Mouse (Mus musculus): ENCODE results near the gene Cntn2. TPM values are rescaled to one million over a fixed set of nuclear protein-coding genes. Genes with fewer than 3 reads are reported as not detected.

The Cntn2 gene
- polyA plus RNA-seq, 1 experiment from 2014 or later = 0.19 TPM

DNA sequence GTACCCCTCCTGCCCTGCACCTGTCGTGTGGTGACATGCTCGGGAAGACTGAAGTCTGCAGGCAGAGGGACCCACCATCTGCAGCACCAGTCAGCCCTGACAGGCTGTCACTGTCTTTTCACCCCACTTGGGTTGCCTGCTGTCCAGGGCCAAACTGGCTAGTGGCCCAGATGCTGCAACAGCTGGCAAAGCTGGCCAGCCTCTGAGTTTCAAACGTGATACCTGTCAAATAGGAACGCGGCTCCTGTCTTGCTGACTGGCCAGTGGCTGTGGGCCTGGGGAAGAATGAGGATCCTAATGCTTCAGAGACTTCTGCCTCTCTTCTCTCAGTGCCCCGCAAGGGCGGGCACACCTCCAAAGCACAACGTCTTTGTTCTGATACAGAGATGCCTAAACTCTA, 733 bp upstream of the Cntn2 start:
- H3K9ac ChIP-seq = no peak overlapping the region
- H3K36me3 ChIP-seq = no peaks in the 10 kb centered on the region
- no peak overlapping the region for H3K27ac ChIP-seq
- peaks cover 77% of the 10 kb centered on the region for H3K27me3 ChIP-seq
- no peak for ATAC-seq (replicated peaks; ENCODE audit: insufficient number of reproducible peaks, insufficient read depth, low FRiP score, low read depth)
- 66% methylated on average over 8 of the region's 8 CpGs for WGBS
- H3K9me3 ChIP-seq (replicated peaks) = no peaks in the 10 kb centered on the region
- no peak overlapping the region for H3K4me2 ChIP-seq
- no peak overlapping the region for H3K4me3 ChIP-seq
- H3K4me1 ChIP-seq (replicated peaks) = peaks cover 14% of the 10 kb centered on the region

DNA sequence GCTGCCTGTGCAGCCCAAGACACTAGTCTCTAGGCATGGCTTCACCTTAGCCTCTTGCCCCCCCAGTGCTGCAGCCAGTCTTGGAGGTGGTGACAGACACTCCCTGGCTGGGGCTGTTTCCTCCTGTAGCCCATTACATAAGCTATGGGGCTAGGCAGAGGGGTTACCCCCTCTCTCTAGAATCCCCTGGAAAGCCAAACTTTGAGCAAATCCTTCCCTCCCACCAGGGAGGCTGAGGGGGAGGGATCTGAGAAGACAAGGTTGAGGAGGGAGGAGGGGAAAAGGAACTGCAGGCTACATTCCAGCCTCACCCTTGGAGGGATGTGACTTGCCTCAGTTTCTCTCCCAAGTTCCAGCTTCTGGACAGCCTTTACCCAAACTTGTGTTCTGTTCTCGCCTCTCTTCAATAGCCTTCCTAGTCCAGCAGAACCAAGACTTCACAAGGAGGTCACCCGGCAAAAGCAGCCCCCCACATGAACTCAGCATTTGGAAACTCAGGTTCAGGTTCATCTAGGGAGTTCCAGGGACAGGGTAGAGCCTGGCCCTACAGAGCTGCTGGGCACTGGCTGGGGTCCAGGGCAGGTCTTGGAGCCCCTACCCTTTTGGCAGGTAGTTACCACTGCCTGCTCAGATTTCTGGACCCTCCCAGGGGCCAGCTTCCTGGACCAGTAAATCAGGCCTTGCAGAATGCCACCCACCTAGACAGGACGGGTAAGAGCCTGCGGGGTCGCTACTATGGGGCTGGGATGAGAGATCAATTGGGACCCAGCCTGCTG, 1.0 kb downstream of the Cntn2 start:
- H3K27ac ChIP-seq = no peak overlapping the region
- no peak overlapping the region for H3K4me2 ChIP-seq
- H3K9ac ChIP-seq = no peak overlapping the region
- WGBS = 14% methylated on average over 5 of the region's 5 CpGs
- H3K4me1 ChIP-seq (replicated peaks) = peaks cover 14% of the 10 kb centered on the region
- 0 out of 2 replicates have a peak overlapping the region, but pooled peaks have one; percentile 5 for H3K4me3 ChIP-seq
- H3K27me3 ChIP-seq = peaks cover 80% of the 10 kb centered on the region
- no peaks in the 10 kb centered on the region for H3K9me3 ChIP-seq (replicated peaks)
- 0 out of 2 replicates have a peak, but pooled peaks have one; percentile 8 for ATAC-seq (replicated peaks; ENCODE audit: insufficient number of reproducible peaks, insufficient read depth, low FRiP score, low read depth)
- no peaks in the 10 kb centered on the region for H3K36me3 ChIP-seq

DNA sequence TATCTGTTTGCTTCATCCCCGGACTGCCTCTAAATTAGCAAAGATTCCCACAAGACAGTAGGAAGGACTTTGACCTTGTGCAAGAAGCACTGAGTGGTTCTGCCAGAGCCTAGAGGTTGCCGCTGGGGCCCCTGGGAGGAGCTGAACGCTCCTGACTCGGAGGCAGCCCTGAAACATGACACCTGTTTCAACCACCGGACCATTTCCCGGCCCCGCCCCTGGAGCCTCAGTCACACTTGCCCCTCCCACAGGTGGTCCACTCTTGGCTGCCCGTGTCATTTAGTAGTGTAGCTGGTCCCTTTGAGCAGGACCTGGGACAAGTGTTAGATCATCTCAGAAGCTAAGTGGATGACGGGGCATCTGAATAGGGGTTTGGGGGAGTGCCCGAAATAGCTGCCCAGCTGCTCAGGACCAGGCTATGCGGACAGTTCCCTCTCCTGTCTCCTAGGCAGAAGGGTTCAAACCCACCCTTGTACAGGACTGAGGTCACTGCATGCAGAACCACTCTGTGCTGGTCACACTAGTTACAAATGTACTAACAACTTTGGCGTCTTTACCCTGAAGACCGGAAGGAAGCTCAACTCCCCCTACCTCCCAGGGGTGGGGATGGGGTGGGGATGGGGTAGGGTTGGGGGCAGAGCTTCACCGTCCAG, 1.8 kb downstream of the Cntn2 start:
- H3K4me3 ChIP-seq = no peak overlapping the region
- H3K27ac ChIP-seq = no peak overlapping the region
- H3K9ac ChIP-seq = no peak overlapping the region
- H3K4me1 ChIP-seq (replicated peaks) = peaks cover 14% of the 10 kb centered on the region
- 4% methylated on average over 14 of the region's 14 CpGs for WGBS
- H3K9me3 ChIP-seq (replicated peaks) = no peaks in the 10 kb centered on the region
- H3K36me3 ChIP-seq = no peaks in the 10 kb centered on the region
- ATAC-seq (replicated peaks; ENCODE audit: insufficient number of reproducible peaks, insufficient read depth, low FRiP score, low read depth) = no peak
- H3K4me2 ChIP-seq = no peak overlapping the region
- H3K27me3 ChIP-seq = peaks cover 85% of the 10 kb centered on the region

DNA sequence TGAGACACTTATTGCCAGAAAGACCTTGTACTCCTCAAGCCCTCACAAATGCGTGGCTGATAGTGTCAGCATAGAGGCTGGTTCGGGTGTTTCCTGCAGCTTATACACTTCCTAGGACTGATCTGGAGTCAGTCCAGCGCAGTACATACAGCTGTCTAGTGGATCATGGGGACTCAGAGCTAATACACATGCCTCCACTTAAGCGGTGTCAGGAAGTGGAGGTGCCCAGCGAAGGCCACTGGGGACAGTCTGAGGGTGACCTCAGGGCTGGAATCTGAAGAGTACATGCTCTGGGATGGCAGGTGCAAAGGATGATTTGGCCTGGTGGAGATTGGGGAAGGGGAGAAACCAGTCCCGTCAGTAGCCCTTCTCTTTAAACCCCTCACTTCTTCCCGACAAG, 2.4 kb downstream of the Cntn2 start:
- Histone ChIP-seq H3K4me2 (no peak overlapping the region), H3K36me3 (no peaks in the 10 kb centered on the region), H3K4me1 (replicated peaks) (peaks cover 14% of the 10 kb centered on the region), H3K9ac (no peak overlapping the region), H3K4me3 (no peak overlapping the region), H3K9me3 (replicated peaks) (no peaks in the 10 kb centered on the region), H3K27ac (no peak overlapping the region), H3K27me3 (peaks cover 90% of the 10 kb centered on the region)
- ATAC-seq (replicated peaks; ENCODE audit: insufficient number of reproducible peaks, insufficient read depth, low FRiP score, low read depth) = no peak
- WGBS = 34% methylated on average over 7 of the region's 7 CpGs

DNA sequence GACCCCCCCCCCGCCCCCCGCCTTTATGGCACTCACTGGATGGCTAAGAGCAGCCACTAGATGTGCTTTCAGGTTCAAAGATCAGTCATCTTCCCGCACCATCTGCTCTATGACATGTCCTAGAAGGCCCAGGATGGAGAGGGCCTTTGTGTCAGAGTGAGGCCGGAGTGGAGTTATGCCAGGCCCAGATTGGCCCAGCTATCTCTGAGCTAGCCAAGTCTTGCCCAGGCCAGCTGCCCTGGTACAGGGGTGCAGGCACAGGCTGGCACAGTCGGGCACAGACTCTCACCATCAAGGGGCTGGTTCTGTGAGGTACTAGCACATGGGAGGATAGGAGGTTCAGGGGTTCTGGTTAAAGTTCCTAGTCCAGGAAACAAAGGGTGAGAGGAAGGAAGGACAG, 5.3 kb downstream of the Cntn2 start:
- WGBS = 79% methylated on average over 5 of the region's 5 CpGs
- H3K27me3 ChIP-seq = peaks cover 93% of the 10 kb centered on the region
- no peak for ATAC-seq (replicated peaks; ENCODE audit: insufficient number of reproducible peaks, insufficient read depth, low FRiP score, low read depth)
- no peak overlapping the region for H3K27ac ChIP-seq
- no peak overlapping the region for H3K9ac ChIP-seq
- H3K9me3 ChIP-seq (replicated peaks) = no peaks in the 10 kb centered on the region
- H3K4me2 ChIP-seq = no peak overlapping the region
- H3K36me3 ChIP-seq = no peaks in the 10 kb centered on the region
- no peak overlapping the region for H3K4me3 ChIP-seq
- peaks cover 10% of the 10 kb centered on the region for H3K4me1 ChIP-seq (replicated peaks)

DNA sequence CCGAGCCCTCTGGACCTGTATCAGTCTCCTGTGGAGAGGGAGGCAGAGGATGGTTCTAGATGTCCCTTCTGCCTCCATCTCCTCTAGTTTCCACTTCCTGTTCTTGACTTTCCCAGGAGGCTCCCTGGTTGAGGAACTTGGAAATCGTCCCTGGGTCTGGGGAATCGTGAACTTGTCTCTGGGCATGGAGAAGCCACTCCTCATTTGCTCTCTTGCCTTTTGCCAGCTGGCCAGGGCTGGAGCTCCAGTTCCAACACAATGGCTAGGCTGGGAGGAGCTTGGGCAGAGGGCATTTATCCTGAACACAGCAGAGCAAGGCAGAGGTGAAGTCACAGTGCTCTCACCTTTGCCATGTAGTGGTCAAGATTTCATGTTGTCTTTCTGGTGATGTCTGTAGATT, 6.6 kb downstream of the Cntn2 start:
- Histone ChIP-seq H3K9ac (no peak overlapping the region), H3K27ac (no peak overlapping the region), H3K36me3 (no peaks in the 10 kb centered on the region), H3K27me3 (peaks cover 93% of the 10 kb centered on the region), H3K4me1 (replicated peaks) (peaks cover 7% of the 10 kb centered on the region), H3K4me3 (no peak overlapping the region), H3K4me2 (no peak overlapping the region), H3K9me3 (replicated peaks) (no peaks in the 10 kb centered on the region)
- WGBS = 71% methylated on average over 3 of the region's 3 CpGs
- no peak for ATAC-seq (replicated peaks; ENCODE audit: insufficient number of reproducible peaks, insufficient read depth, low FRiP score, low read depth)

DNA sequence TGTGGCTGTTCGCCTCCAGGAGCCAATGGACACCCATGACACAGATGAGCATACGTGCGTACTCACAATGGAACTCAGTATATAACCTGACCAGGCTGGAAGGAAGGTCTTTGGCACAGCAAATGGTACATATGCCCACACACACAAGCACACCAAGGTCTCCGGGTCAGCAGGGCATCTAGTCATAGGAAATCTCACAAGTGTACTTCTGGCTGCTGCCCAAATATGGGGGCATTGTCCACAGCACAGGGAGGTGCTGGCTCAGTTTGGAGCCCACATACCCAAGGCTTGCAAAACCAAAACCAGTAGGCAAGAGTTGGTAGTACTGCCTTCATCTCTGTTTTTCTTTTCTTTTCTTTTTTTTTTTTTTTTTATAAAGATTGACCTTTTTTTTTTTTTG, 7.5 kb downstream of the Cntn2 start:
- peaks cover 4% of the 10 kb centered on the region; the same call in 1 of the 2 replicates for H3K4me1 ChIP-seq (replicated peaks)
- WGBS = 80% methylated on average over 4 of the region's 4 CpGs
- H3K4me3 ChIP-seq = no peak overlapping the region
- H3K36me3 ChIP-seq = no peaks in the 10 kb centered on the region
- peaks cover 91% of the 10 kb centered on the region for H3K27me3 ChIP-seq
- H3K4me2 ChIP-seq = no peak overlapping the region
- no peak overlapping the region for H3K27ac ChIP-seq
- H3K9ac ChIP-seq = no peak overlapping the region
- no peak for ATAC-seq (replicated peaks; ENCODE audit: insufficient number of reproducible peaks, insufficient read depth, low FRiP score, low read depth)
- no peaks in the 10 kb centered on the region for H3K9me3 ChIP-seq (replicated peaks)

DNA sequence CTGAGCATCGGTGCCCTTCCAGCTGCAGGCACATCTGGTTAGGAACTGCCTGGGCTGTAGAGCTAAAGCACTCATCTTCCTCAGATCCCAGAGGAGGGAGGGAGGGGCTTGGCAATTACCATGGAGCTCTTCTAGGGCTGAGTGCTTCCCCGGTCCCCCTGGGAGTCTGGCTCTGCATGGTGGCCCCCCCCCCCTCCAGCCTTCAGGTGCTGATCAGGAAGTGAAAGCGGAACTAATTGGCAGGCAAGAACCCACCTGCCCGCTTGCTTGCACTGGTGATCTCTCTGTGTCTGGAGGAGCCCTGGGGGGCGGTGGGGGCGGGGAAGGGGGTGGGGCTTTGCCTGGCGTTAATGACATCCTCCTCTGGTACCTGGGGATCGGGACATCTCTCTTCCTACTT, 9.2 kb downstream of the Cntn2 start:
- ATAC-seq (replicated peaks; ENCODE audit: insufficient number of reproducible peaks, insufficient read depth, low FRiP score, low read depth) = no peak
- Histone ChIP-seq H3K9ac (no peak overlapping the region), H3K4me3 (no peak overlapping the region), H3K9me3 (replicated peaks) (no peaks in the 10 kb centered on the region), H3K4me2 (no peak overlapping the region), H3K27ac (no peak overlapping the region), H3K27me3 (peaks cover 79% of the 10 kb centered on the region), H3K36me3 (no peaks in the 10 kb centered on the region), H3K4me1 (replicated peaks) (peaks cover 4% of the 10 kb centered on the region; the same call in 1 of the 2 replicates)
- WGBS = 9% methylated on average over 8 of the region's 8 CpGs

DNA sequence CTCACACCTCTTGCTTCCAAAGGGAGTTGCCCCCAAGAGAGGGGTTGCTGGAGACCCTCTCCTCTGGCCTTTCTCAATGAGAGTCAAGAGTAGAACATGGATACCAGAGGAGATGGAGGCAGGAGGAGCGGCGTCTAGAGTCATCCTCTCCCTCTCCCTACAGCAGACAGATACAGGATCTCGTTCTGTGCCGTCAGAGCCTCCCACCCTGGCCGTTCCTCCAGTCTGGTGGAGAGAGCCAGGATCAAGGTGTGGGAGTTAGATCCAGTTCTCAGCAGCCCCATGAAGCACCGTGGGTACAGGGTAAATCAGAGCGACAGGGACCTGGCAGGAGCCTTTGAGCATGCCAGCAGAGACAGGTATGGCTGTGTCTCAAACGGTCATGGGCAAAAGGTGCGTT, 10.5 kb downstream of the Cntn2 start:
- H3K9me3 ChIP-seq (replicated peaks) = no peaks in the 10 kb centered on the region
- H3K4me2 ChIP-seq = no peak overlapping the region
- ATAC-seq (replicated peaks; ENCODE audit: insufficient number of reproducible peaks, insufficient read depth, low FRiP score, low read depth) = no peak
- no peaks in the 10 kb centered on the region for H3K36me3 ChIP-seq
- H3K27ac ChIP-seq = no peak overlapping the region
- 49% methylated on average over 9 of the region's 9 CpGs for WGBS
- no peak overlapping the region for H3K4me3 ChIP-seq
- peaks cover 77% of the 10 kb centered on the region for H3K27me3 ChIP-seq
- peaks cover 4% of the 10 kb centered on the region; the same call in 1 of the 2 replicates for H3K4me1 ChIP-seq (replicated peaks)
- H3K9ac ChIP-seq = no peak overlapping the region

DNA sequence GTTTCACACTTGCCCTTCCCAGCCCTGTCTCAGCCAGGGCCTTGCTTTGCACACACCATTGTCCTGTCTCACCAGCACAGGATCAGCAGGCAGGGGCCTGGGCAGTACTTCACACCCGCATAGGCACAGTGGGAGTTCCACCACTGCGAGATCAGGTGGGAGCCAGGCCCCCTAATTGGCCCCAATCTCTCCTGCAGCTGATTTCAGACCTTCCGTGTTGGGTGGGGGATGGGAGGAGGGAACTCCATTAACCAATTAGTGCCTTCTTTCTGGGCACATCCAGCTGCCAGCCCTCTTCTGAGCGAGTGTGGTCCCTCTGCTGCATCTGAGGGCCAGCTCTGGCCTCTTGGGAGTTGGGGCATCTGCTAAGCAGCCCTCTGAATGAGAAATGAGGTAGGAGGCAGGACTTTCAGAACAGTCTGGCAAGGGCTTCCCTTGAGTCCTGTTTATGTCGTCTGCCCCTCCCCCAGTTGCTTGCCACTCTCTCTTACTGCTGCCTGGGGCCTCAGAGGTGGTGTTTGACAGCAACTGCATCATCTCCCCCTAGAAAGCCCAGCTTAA, 12.3 kb downstream of the Cntn2 start:
- 13% methylated on average over 5 of the region's 5 CpGs for WGBS

DNA sequence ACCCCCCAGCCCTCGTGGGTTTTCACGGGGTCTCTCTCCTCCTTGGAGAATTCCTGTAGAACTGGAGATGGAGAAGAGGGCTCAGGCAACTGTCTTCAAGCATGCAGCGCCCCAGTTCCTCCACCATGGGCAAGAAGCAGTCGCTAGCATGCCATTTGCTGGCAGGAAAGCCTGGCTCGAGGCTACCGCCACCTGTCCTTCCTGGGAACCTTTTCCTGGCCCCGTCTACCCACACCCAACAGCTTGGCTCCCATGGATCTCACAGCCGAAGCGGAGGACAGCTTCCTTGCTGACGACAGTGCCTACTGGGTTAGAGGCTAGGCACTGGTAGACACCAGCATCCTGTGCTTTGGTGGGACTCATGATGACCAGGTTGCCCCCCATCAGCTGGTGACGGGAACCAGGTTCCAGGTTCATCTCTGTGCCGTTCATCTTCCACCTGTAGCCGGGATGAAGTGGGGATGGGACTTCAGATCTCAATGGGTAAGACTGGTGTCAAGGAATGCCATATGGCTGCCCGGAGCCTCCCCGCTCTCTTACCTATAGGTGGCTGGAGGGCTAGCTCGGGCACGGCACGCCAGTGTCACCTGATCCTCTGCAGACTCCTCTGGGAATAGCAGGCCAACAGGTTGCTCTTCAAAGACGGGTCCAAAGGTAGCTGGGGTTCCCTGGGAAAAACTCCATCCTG, 14.3 kb downstream of the Cntn2 start:
- no peak overlapping the region for H3K9ac ChIP-seq
- H3K4me1 ChIP-seq (replicated peaks) = peaks cover 7% of the 10 kb centered on the region; the same call in 1 of the 2 replicates
- no peaks in the 10 kb centered on the region for H3K9me3 ChIP-seq (replicated peaks)
- no peak overlapping the region for H3K27ac ChIP-seq
- 81% methylated on average over 19 of the region's 19 CpGs for WGBS
- no peak overlapping the region for H3K4me3 ChIP-seq
- ATAC-seq (replicated peaks; ENCODE audit: insufficient number of reproducible peaks, insufficient read depth, low FRiP score, low read depth) = no peak
- peaks cover 60% of the 10 kb centered on the region for H3K27me3 ChIP-seq
- no peaks in the 10 kb centered on the region for H3K36me3 ChIP-seq
- no peak overlapping the region for H3K4me2 ChIP-seq

More for the DNA sequence above, 12.3 kb downstream of the Cntn2 start:
- Histone ChIP-seq H3K27me3 (peaks cover 63% of the 10 kb centered on the region), H3K4me2 (no peak overlapping the region), H3K27ac (no peak overlapping the region), H3K9me3 (replicated peaks) (no peaks in the 10 kb centered on the region), H3K4me3 (no peak overlapping the region), H3K9ac (no peak overlapping the region), H3K36me3 (no peaks in the 10 kb centered on the region), H3K4me1 (replicated peaks) (peaks cover 7% of the 10 kb centered on the region; the same call in 1 of the 2 replicates)
- no peak for ATAC-seq (replicated peaks; ENCODE audit: insufficient number of reproducible peaks, insufficient read depth, low FRiP score, low read depth)
